Comparison of ENCODE assay signal across 37 mouse cellular contexts in the genomic region with DNA sequence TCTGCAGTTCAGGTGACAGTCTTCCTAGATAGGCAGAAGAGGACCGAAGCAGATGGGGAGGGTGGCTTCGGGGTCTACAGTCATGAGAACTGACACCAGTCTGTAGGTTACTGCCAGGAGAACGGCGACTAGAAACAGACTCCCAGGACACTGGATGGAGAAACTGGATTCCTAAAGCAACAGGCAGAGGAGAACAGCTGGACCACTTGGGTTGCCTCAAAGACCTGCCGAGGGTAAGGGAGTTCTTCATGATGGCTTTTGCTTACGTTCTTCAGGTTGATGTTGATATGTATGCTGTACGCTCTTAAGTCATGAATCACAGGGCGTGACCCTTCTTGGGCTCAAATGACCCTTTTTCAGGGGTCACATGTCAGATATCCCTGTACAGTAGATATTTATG. TPM values are rescaled to one million over a fixed set of nuclear protein-coding genes. Genes with fewer than 3 reads are reported as not detected.
A peak's percentile ranks its signal among the peaks of the same experiment; 100 is the strongest.
DNase-seq lines count a peak whose midpoint lies in the region; ATAC-seq and TF ChIP-seq lines count a peak whose summit lies in the region.
"Had no signal": no experiment of that assay in that cellular context is flagged by ENCODE, and none has a peak within 500 bp of the region (broad histone marks: within the 10 kb centered on the region; RNA-seq: fewer than 3 reads in every experiment).

No protein-coding gene starts in this region.

- H3K9me3 ChIP-seq in forebrain, postnatal 0 days (ENCODE audit: low read length), result no peaks in the 10 kb centered on the region
- no peaks in the 10 kb centered on the region for H3K9me3 ChIP-seq in forebrain, embryonic 16.5 days (ENCODE audit: control insufficient read depth, low read length)
- no peaks in the 10 kb centered on the region for H3K9me3 ChIP-seq in hindbrain, embryonic 13.5 days
- no peaks in the 10 kb centered on the region for H3K9me3 ChIP-seq in hindbrain, embryonic 11.5 days (ENCODE audit: control insufficient read depth, low read length)
- H3K9me3 ChIP-seq: embryonic facial prominence, embryonic 10.5 days; embryonic facial prominence, embryonic 15.5 days; forebrain, embryonic 12.5 days; kidney, embryonic 15.5 days had no signal

- TF ChIP-seq CTCF in forebrain, postnatal 0 days (IDR thresholded peaks at IDR 0.05; ENCODE audit: low read depth), result no peak
- no peak for TF ChIP-seq CTCF in left cerebral cortex, adult 2 months (IDR thresholded peaks at IDR 0.05)

- no peak overlapping the region for H3K4me3 ChIP-seq in forebrain, postnatal 0 days (ENCODE audit: low read depth, low read length)
- H3K4me3 ChIP-seq in forebrain, embryonic 16.5 days (replicated peaks; ENCODE audit: low read length), result no peak overlapping the region
- no peak overlapping the region for H3K4me3 ChIP-seq in hindbrain, embryonic 13.5 days
- no peak overlapping the region for H3K4me3 ChIP-seq in hindbrain, embryonic 11.5 days (ENCODE audit: low read depth, low read length)
- peak overlapping the region; percentile 33 for H3K4me3 ChIP-seq in left cerebral cortex, adult 2 months
- H3K4me3 ChIP-seq: embryonic facial prominence, embryonic 10.5 days; embryonic facial prominence, embryonic 15.5 days; forebrain, embryonic 12.5 days; gastrocnemius, adult 2 months; kidney, embryonic 15.5 days had no signal

- H3K9ac ChIP-seq in forebrain, postnatal 0 days, result no peak overlapping the region
- H3K9ac ChIP-seq in forebrain, embryonic 16.5 days (replicated peaks; ENCODE audit: low read depth, low read length), result no peak overlapping the region
- H3K9ac ChIP-seq in hindbrain, embryonic 13.5 days, result no peak overlapping the region
- no peak overlapping the region for H3K9ac ChIP-seq in hindbrain, embryonic 11.5 days (ENCODE audit: low read depth, low read length)
- H3K9ac ChIP-seq: embryonic facial prominence, embryonic 15.5 days; forebrain, embryonic 12.5 days; kidney, embryonic 15.5 days; liver, embryonic 14.5 days had no signal

- 0 out of 2 replicates have a peak overlapping the region, but pooled peaks have one; percentile 4 for H3K27ac ChIP-seq in forebrain, postnatal 0 days (ENCODE audit: low read depth, low read length)
- no peak overlapping the region for H3K27ac ChIP-seq in forebrain, embryonic 16.5 days (ENCODE audit: low read length)
- H3K27ac ChIP-seq in hindbrain, embryonic 13.5 days, result no peak overlapping the region; the same call in 1 of the 2 replicates
- H3K27ac ChIP-seq in hindbrain, embryonic 11.5 days (ENCODE audit: low read depth, low read length), result no peak overlapping the region
- H3K27ac ChIP-seq in left cerebral cortex, adult 2 months, result peak overlapping the region; percentile 89
- H3K27ac ChIP-seq: embryonic facial prominence, embryonic 10.5 days; embryonic facial prominence, embryonic 15.5 days; forebrain, embryonic 12.5 days; gastrocnemius, adult 2 months; kidney, embryonic 15.5 days; liver, embryonic 14.5 days had no signal

- H3K36me3 ChIP-seq in forebrain, postnatal 0 days (ENCODE audit: insufficient read depth), result no peaks in the 10 kb centered on the region
- no peaks in the 10 kb centered on the region for H3K36me3 ChIP-seq in forebrain, embryonic 16.5 days (ENCODE audit: control insufficient read depth, insufficient read depth)
- H3K36me3 ChIP-seq in hindbrain, embryonic 13.5 days, result no peaks in the 10 kb centered on the region
- H3K36me3 ChIP-seq in hindbrain, embryonic 11.5 days (ENCODE audit: control insufficient read depth, insufficient read depth, low read length), result no peaks in the 10 kb centered on the region
- H3K36me3 ChIP-seq: embryonic facial prominence, embryonic 10.5 days; embryonic facial prominence, embryonic 15.5 days; forebrain, embryonic 12.5 days; kidney, embryonic 15.5 days had no signal

- 0 out of 2 replicates have a peak, but pooled peaks have one; percentile 3 for ATAC-seq in forebrain, postnatal 0 days
- no peak for ATAC-seq in forebrain, embryonic 16.5 days
- ATAC-seq in hindbrain, embryonic 13.5 days (ENCODE audit: low FRiP score), result no peak
- ATAC-seq in hindbrain, embryonic 11.5 days (ENCODE audit: low FRiP score), result no peak
- ATAC-seq: activated CD4-positive, CD25-positive, alpha-beta regulatory T cell, adult 4 months had no signal

- intact Hi-C loops in left cerebral cortex, adult 2 months (cut with DNase I), result no loop called here

- no peaks in the 10 kb centered on the region for H3K27me3 ChIP-seq in forebrain, postnatal 0 days (ENCODE audit: insufficient read depth, low read length)
- peaks cover 4% of the 10 kb centered on the region; the same call in 1 of the 2 replicates for H3K27me3 ChIP-seq in forebrain, embryonic 16.5 days (replicated peaks; ENCODE audit: control insufficient read depth, insufficient read depth, low read length)
- peaks cover 15% of the 10 kb centered on the region for H3K27me3 ChIP-seq in hindbrain, embryonic 13.5 days
- H3K27me3 ChIP-seq in hindbrain, embryonic 11.5 days (ENCODE audit: control insufficient read depth, insufficient read depth, low read length), result peaks cover 7% of the 10 kb centered on the region

- H3K4me1 ChIP-seq in forebrain, postnatal 0 days (ENCODE audit: insufficient read depth), result 0 out of 2 replicates have a peak, but pooled peaks cover 4% of the 10 kb centered on the region
- 0 out of 2 replicates have a peak, but pooled peaks cover 3% of the 10 kb centered on the region for H3K4me1 ChIP-seq in forebrain, embryonic 16.5 days (replicated peaks; ENCODE audit: control insufficient read depth, insufficient read depth, low read length)
- peaks cover 26% of the 10 kb centered on the region for H3K4me1 ChIP-seq in hindbrain, embryonic 13.5 days (replicated peaks)
- peaks cover under 1% of the 10 kb centered on the region; the same call in 1 of the 2 replicates for H3K4me1 ChIP-seq in hindbrain, embryonic 11.5 days (replicated peaks; ENCODE audit: control insufficient read depth, insufficient read depth, low read length)

- H3K4me2 ChIP-seq in forebrain, postnatal 0 days (ENCODE audit: low read depth), result no peak overlapping the region
- H3K4me2 ChIP-seq in forebrain, embryonic 16.5 days (ENCODE audit: low read length), result no peak overlapping the region
- H3K4me2 ChIP-seq in hindbrain, embryonic 13.5 days, result peak overlapping the region; percentile 6; the same call in 1 of the 2 replicates
- no peak overlapping the region for H3K4me2 ChIP-seq in hindbrain, embryonic 11.5 days (replicated peaks; ENCODE audit: low read depth, low read length)
- H3K4me2 ChIP-seq: embryonic facial prominence, embryonic 15.5 days; forebrain, embryonic 12.5 days; kidney, embryonic 15.5 days had no signal

- WGBS in forebrain, postnatal 0 days, result 90% methylated on average over 8 of the region's 8 CpGs
- 90% methylated on average over 8 of the region's 8 CpGs for WGBS in forebrain, embryonic 16.5 days
- 92% methylated on average over 8 of the region's 8 CpGs for WGBS in hindbrain, embryonic 13.5 days
- 93% methylated on average over 8 of the region's 8 CpGs for WGBS in hindbrain, embryonic 11.5 days

- no peak for DNase-seq in forebrain, postnatal 0 days
- no peak for DNase-seq in hindbrain, embryonic 11.5 days (ENCODE audit: low spot score)
- no peak for DNase-seq in left cerebral cortex, adult 2 months (ENCODE audit: extremely low spot score in 1 of 2, low spot score in 2 of 2)
- no peak for DNase-seq in left cerebral cortex, adult 9 months (ENCODE audit: low spot score in 2 of 2)
- DNase-seq in testis, postnatal 10 days (ENCODE audit: low spot score), result peak; percentile 31
- no peak for DNase-seq in testis, postnatal 14 days (ENCODE audit: low spot score)
- DNase-seq: adrenal gland, adult 2 months; cerebellum, adult 2 months; cerebellum, postnatal 14 days; gastrocnemius, adult 2 months; gastrocnemius, postnatal 36 days; heart, postnatal 36 days; kidney, adult 18-20 months; kidney, postnatal 36 days; layer of hippocampus, postnatal 36 days; liver; lung, adult 2 months; lung, postnatal 10 days; right cerebral cortex, adult 18-20 months; thymus, adult 18-20 months; thymus, postnatal 25 days had no signal

RNA-seq across cellular contexts. Expression of a gene that starts 6.0 kb away (rescaled TPM):
- 77.2 and 82.7 TPM in 2 replicates for total RNA-seq in forebrain, postnatal 0 days (2014; rRNA removed)
- 38.2 and 42.3 TPM in 2 replicates for polyA plus RNA-seq in forebrain, postnatal 0 days (2015; fragmentation: Nextera tagmentation; extraction: Ambion mirVana)
- 25.2 and 33.6 TPM in 2 replicates for polyA plus RNA-seq in forebrain, embryonic 16.5 days (2015; fragmentation: Nextera tagmentation; extraction: Ambion mirVana)
- polyA plus RNA-seq in hindbrain, embryonic 13.5 days (2015; fragmentation: Nextera tagmentation; extraction: Ambion mirVana), result 21.7 and 23.0 TPM in 2 replicates
- polyA plus RNA-seq in hindbrain, embryonic 11.5 days (2014; fragmentation: Nextera tagmentation; extraction: Ambion mirVana), result 3.0 and 4.4 TPM in 2 replicates
- total RNA-seq in left cerebral cortex, adult 2 months (2021), result 100 to 1,000 TPM; 359 to 380 TPM
- total RNA-seq: CH12.LX had no signal
- polyA plus RNA-seq: C2C12 had no signal

RNA-seq across cellular contexts. Expression of a gene that starts 27.2 kb away (rescaled TPM):
- 81.0 and 106 TPM in 2 replicates for total RNA-seq in forebrain, postnatal 0 days (2014; rRNA removed)
- polyA plus RNA-seq in forebrain, postnatal 0 days (2015; fragmentation: Nextera tagmentation; extraction: Ambion mirVana), result 46.8 and 50.7 TPM in 2 replicates
- 56.0 and 82.4 TPM in 2 replicates for polyA plus RNA-seq in forebrain, embryonic 16.5 days (2015; fragmentation: Nextera tagmentation; extraction: Ambion mirVana)
- 51.0 and 51.2 TPM in 2 replicates for polyA plus RNA-seq in hindbrain, embryonic 13.5 days (2015; fragmentation: Nextera tagmentation; extraction: Ambion mirVana)
- polyA plus RNA-seq in hindbrain, embryonic 11.5 days (2014; fragmentation: Nextera tagmentation; extraction: Ambion mirVana), result 23.6 and 24.4 TPM in 2 replicates
- 100 to 1,000 TPM; 216 to 338 TPM for total RNA-seq in left cerebral cortex, adult 2 months (2021)

RNA-seq across cellular contexts. Expression of a gene that starts 46.9 kb away (rescaled TPM):
- total RNA-seq in forebrain, postnatal 0 days (2014; rRNA removed), result not detected in 2 replicates
- 0.23 and 0.63 TPM in 2 replicates for polyA plus RNA-seq in forebrain, postnatal 0 days (2015; fragmentation: Nextera tagmentation; extraction: Ambion mirVana)
- 0.51 and 0.60 TPM in 2 replicates for polyA plus RNA-seq in forebrain, embryonic 16.5 days (2015; fragmentation: Nextera tagmentation; extraction: Ambion mirVana)
- 0.63 and 0.70 TPM in 2 replicates for polyA plus RNA-seq in hindbrain, embryonic 13.5 days (2015; fragmentation: Nextera tagmentation; extraction: Ambion mirVana)
- 0.27 and 0.40 TPM in 2 replicates for polyA plus RNA-seq in hindbrain, embryonic 11.5 days (2014; fragmentation: Nextera tagmentation; extraction: Ambion mirVana)
- not detected for total RNA-seq in left cerebral cortex, adult 2 months (2021)
- total RNA-seq: adrenal gland, adult 2 months; adrenal gland, postnatal 4 days; gastrocnemius, adult 2 months; gastrocnemius, postnatal 36 days; heart, adult 8-10 months; heart, postnatal 36 days; layer of hippocampus, adult 8-10 months; layer of hippocampus, postnatal 36 days; left cerebral cortex, postnatal 14 days had no signal
- polyA plus RNA-seq: adrenal gland, adult 2 months; cerebellum, adult 2 months; lung, adult 2 months had no signal

RNA-seq across cellular contexts. Expression of a gene that starts 48.4 kb away (rescaled TPM):
- total RNA-seq in forebrain, postnatal 0 days (2014; rRNA removed), result not detected in 2 replicates
- polyA plus RNA-seq in forebrain, postnatal 0 days (2015; fragmentation: Nextera tagmentation; extraction: Ambion mirVana), result 1.8 and 3.2 TPM in 2 replicates
- 1.4 and 1.6 TPM in 2 replicates for polyA plus RNA-seq in forebrain, embryonic 16.5 days (2015; fragmentation: Nextera tagmentation; extraction: Ambion mirVana)
- polyA plus RNA-seq in hindbrain, embryonic 13.5 days (2015; fragmentation: Nextera tagmentation; extraction: Ambion mirVana), result 1.7 and 2.3 TPM in 2 replicates
- polyA plus RNA-seq in hindbrain, embryonic 11.5 days (2014; fragmentation: Nextera tagmentation; extraction: Ambion mirVana), result 0.93 and 1.1 TPM in 2 replicates
- 1 to 10 TPM; 1.0 to 1.8 TPM for total RNA-seq in left cerebral cortex, adult 2 months (2021)
- total RNA-seq: adrenal gland, postnatal 4 days; CH12.LX; ES-E14 had no signal
- polyA plus RNA-seq: activated CD4-positive, CD25-positive, alpha-beta regulatory T cell, adult 4 months; adrenal gland, adult 2 months; C2C12; limb, embryonic 11.5 days; lung, adult 2 months had no signal

Comparison
In these comparisons a context has a peak if more than half of its experiments do, and no peak if none do; other contexts are left out.
1. H3K27ac ChIP-seq: peak in forebrain, postnatal 0 days (single experiment) and left cerebral cortex, adult 2 months (single experiment); none in forebrain, embryonic 16.5 days (single experiment), hindbrain, embryonic 13.5 days (single experiment) and hindbrain, embryonic 11.5 days (single experiment).